Mouse (Mus musculus): ENCODE data around the gene Bzw1. TPM values are rescaled to one million over a fixed set of nuclear protein-coding genes. Genes with fewer than 3 reads are reported as not detected.
A peak's percentile ranks its signal among the peaks of the same experiment; 100 is the strongest.

Gene Bzw1
- polyA plus RNA-seq, 2 experiments, result 38.3 to 153 TPM

DNA sequence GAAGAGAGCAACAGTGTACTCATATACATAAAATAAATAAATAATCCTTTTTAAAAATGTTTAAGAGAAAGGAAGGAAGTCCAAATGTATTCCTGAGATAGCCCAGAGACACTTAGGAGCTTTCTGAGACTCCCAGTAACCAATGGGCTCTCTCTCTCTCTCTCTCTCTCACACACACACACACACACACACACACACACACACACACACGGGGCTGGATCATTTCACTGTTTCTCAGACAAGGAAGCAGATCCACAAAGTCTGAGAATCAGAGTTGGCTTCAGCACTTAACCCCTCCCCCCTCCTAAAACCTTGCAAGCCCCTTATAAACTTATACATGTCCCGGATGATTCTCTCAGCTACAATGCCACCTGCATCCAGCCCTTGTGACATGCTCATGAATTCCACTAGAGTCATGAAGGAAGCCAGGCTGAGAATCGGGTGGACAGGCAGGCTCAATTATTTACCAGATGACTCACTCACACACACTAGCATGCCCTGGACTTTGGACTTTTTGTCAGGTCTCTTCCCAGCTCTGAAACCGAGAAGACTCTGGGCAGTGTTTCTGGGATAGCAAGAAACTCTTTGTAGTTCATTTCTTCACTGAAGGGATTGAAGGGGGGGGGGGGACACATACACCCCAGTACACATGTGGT, 39.3 kb upstream of the Bzw1 start:
- peak; percentile 17 to 25 (median 17) for DNase-seq (ENCODE audit: low read depth in 3 of 3, low spot score in 3 of 3)
- no peak overlapping the region for H3K4me2 ChIP-seq (ENCODE audit: low read depth)
- no peak overlapping the region for H3K9ac ChIP-seq (replicated peaks)
- 40% methylated on average over 4 of the region's 4 CpGs for WGBS (ENCODE audit: insufficient replicate concordance)
- TF ChIP-seq EP300 (IDR thresholded peaks at IDR 0.05; ENCODE audit: low read depth) (no peak), CTCF (IDR thresholded peaks at IDR 0.05; ENCODE audit: low read depth) (no peak)
- no peaks in the 10 kb centered on the region for H3K9me3 ChIP-seq (ENCODE audit: control insufficient read depth, low read length)
- H3K27ac ChIP-seq, result no peak overlapping the region
- no peaks in the 10 kb centered on the region for H3K36me3 ChIP-seq (replicated peaks; ENCODE audit: control insufficient read depth, insufficient read depth, low read depth)
- peak; percentile 51; the same call in 1 of the 2 replicates for ATAC-seq (ENCODE audit: insufficient read depth)
- no peak overlapping the region for H3K4me3 ChIP-seq (ENCODE audit: insufficient read depth in 1 of 2, low read depth in 2 of 2, low read length in 2 of 2)
- H3K27me3 ChIP-seq (ENCODE audit: control insufficient read depth, insufficient read depth, low read length), result no peaks in the 10 kb centered on the region
- peaks cover 0 to 2% of the 10 kb centered on the region in 2 experiments; a peak in 2 of 4 replicates for H3K4me1 ChIP-seq (replicated peaks; ENCODE audit: control insufficient read depth in 2 of 2, insufficient read depth in 2 of 2, low read length in 1 of 2)

DNA sequence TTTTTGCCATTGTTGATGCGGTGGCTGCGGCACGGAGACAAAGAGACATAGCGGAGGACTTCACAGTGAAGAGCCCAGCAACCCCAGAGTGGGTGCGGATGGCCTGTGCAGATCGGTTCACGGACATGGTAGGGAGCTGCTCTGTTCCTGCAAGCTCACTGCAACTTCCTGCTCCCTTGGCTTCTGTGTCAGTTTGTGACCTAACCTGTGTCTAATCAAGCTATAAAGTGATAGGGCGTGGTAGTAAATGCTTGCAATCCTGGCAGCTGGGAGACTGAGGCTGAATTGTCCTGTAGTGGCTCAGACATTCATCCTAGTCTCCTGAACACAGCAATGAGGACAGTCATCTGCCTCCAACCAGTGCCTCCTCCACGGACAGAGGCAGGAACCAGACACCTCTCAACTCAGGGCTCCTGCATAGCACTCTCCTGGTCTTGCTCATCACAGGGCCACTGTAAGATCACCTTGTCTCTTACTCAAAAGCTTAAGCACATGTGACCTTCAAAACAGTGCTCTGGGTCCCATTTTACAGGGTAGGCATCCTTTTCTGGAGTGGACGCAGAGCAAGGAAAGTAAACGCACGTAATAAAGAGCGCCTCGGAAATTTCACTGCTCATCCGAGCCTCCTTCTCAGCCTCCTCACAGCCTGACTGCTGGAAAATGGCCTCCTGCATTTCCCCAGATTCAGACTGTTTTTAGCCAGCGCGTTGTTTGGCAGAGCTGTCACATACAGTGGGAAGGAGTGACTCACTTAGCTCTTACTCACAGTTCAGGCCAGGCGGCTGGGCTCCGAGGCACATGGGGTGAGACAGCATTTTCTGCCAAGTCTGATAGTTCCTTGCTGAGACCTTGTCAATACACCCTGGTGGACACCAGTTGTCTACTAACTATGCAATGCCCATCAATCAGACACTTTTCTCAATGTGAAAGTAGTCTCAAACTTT, 33.5 kb upstream of the Bzw1 start:
- Histone ChIP-seq H3K36me3 (replicated peaks; ENCODE audit: control insufficient read depth, insufficient read depth, low read depth) (no peaks in the 10 kb centered on the region), H3K9ac (replicated peaks) (no peak overlapping the region), H3K4me3 (ENCODE audit: insufficient read depth in 1 of 2, low read depth in 2 of 2, low read length in 2 of 2) (no peak overlapping the region), H3K27ac (no peak overlapping the region), H3K27me3 (ENCODE audit: control insufficient read depth, insufficient read depth, low read length) (no peaks in the 10 kb centered on the region), H3K9me3 (ENCODE audit: control insufficient read depth, low read length) (no peaks in the 10 kb centered on the region), H3K4me1 (replicated peaks; ENCODE audit: control insufficient read depth in 2 of 2, insufficient read depth in 2 of 2, low read length in 1 of 2) (no peaks in the 10 kb centered on the region), H3K4me2 (ENCODE audit: low read depth) (no peak overlapping the region)
- no peak for TF ChIP-seq EP300 (IDR thresholded peaks at IDR 0.05; ENCODE audit: low read depth)
- no peak for TF ChIP-seq CTCF (IDR thresholded peaks at IDR 0.05; ENCODE audit: low read depth)
- ATAC-seq (ENCODE audit: insufficient read depth) (no peak), DNase-seq (ENCODE audit: low read depth in 3 of 3, low spot score in 3 of 3) (peak in 1 of 3 experiments; percentile 14)
- 68% methylated on average over 19 of the region's 19 CpGs for WGBS (ENCODE audit: insufficient replicate concordance)

DNA sequence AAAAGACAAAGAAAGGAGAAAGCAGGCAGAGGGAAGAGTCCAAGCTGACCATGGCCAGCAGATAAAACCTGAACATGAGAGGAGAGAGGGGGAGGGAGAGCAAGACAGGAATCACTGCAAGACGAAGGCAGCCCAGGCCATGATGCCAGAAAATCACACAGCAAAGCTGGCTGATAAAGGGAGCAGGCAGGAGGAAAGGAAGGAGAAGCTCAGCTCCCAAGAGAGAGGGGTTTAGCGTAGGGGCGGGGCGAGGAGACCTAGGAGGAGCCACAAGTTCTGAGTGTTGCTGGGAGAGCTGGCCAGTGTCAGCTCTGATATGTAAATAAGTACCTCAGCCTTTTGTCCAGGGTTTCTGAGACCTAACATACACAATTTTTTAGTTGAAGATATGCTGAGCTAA, 30.4 kb upstream of the Bzw1 start:
- Histone ChIP-seq H3K9ac (replicated peaks) (no peak overlapping the region), H3K27me3 (ENCODE audit: control insufficient read depth, insufficient read depth, low read length) (no peaks in the 10 kb centered on the region), H3K4me3 (ENCODE audit: insufficient read depth in 1 of 2, low read depth in 2 of 2, low read length in 2 of 2) (no peak overlapping the region), H3K36me3 (replicated peaks; ENCODE audit: control insufficient read depth, insufficient read depth, low read depth) (no peaks in the 10 kb centered on the region), H3K9me3 (ENCODE audit: control insufficient read depth, low read length) (no peaks in the 10 kb centered on the region), H3K4me1 (replicated peaks; ENCODE audit: control insufficient read depth in 2 of 2, insufficient read depth in 2 of 2, low read length in 1 of 2) (no peaks in the 10 kb centered on the region), H3K27ac (no peak overlapping the region), H3K4me2 (ENCODE audit: low read depth) (no peak overlapping the region)
- DNase-seq (ENCODE audit: low read depth in 3 of 3, low spot score in 3 of 3), result no peak
- no peak for TF ChIP-seq CTCF (IDR thresholded peaks at IDR 0.05; ENCODE audit: low read depth)
- no peak for TF ChIP-seq EP300 (IDR thresholded peaks at IDR 0.05; ENCODE audit: low read depth)
- 36% methylated on average over 4 of the region's 4 CpGs for WGBS (ENCODE audit: insufficient replicate concordance)
- no peak for ATAC-seq (ENCODE audit: insufficient read depth)

DNA sequence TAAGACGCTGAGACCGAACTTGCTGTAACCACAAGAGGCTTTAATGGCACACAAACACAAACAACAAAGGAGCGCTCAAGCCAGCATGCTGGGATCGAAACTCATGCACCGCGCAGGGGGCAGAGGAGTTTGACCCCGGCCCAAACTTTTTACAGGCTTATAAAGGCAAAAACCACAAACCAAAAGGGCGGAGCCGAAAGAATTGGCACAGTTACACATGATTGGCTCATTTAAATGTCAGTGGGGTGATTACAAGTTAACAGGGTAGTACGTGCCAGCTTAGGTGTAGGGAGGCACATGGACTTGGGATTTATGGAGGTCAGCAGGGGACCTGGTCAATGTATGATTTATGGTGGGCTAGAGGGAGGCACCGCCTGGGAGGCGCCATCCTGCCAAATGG, 28.1 kb upstream of the Bzw1 start:
- 81% methylated on average over 12 of the region's 12 CpGs for WGBS (ENCODE audit: insufficient replicate concordance)
- Histone ChIP-seq H3K4me1 (replicated peaks; ENCODE audit: control insufficient read depth in 2 of 2, insufficient read depth in 2 of 2, low read length in 1 of 2) (no peaks in the 10 kb centered on the region), H3K36me3 (replicated peaks; ENCODE audit: control insufficient read depth, insufficient read depth, low read depth) (no peaks in the 10 kb centered on the region), H3K4me2 (ENCODE audit: low read depth) (no peak overlapping the region), H3K4me3 (ENCODE audit: insufficient read depth in 1 of 2, low read depth in 2 of 2, low read length in 2 of 2) (no peak overlapping the region), H3K27me3 (ENCODE audit: control insufficient read depth, insufficient read depth, low read length) (no peaks in the 10 kb centered on the region), H3K9me3 (ENCODE audit: control insufficient read depth, low read length) (no peaks in the 10 kb centered on the region), H3K9ac (replicated peaks) (no peak overlapping the region), H3K27ac (no peak overlapping the region)
- no peak for DNase-seq (ENCODE audit: low read depth in 3 of 3, low spot score in 3 of 3)
- TF ChIP-seq CTCF (IDR thresholded peaks at IDR 0.05; ENCODE audit: low read depth) (no peak), EP300 (IDR thresholded peaks at IDR 0.05; ENCODE audit: low read depth) (no peak)
- no peak for ATAC-seq (ENCODE audit: insufficient read depth)

DNA sequence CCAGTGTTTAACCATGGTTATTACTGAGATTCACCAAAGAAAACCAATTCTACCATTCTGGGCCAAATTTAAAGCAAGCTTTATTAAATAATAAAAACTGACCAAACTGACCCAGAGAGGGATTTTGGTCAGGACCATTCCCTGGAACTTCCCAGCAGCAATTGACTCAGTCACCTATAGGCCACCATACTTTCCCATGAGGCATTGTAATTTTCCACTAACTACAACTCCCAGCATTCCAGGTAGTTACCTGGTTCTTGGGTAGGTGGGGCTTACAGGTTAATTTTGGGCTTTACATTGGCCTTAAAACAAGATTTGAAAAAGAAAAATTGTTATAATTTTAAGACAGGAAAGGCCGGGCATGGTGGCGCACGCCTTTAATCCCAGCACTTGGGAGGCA, 26.9 kb upstream of the Bzw1 start:
- Histone ChIP-seq H3K4me3 (ENCODE audit: insufficient read depth in 1 of 2, low read depth in 2 of 2, low read length in 2 of 2) (no peak overlapping the region), H3K4me2 (ENCODE audit: low read depth) (no peak overlapping the region), H3K27ac (no peak overlapping the region), H3K27me3 (ENCODE audit: control insufficient read depth, insufficient read depth, low read length) (no peaks in the 10 kb centered on the region), H3K9ac (replicated peaks) (no peak overlapping the region), H3K4me1 (replicated peaks; ENCODE audit: control insufficient read depth in 2 of 2, insufficient read depth in 2 of 2, low read length in 1 of 2) (no peaks in the 10 kb centered on the region), H3K9me3 (ENCODE audit: control insufficient read depth, low read length) (no peaks in the 10 kb centered on the region), H3K36me3 (replicated peaks; ENCODE audit: control insufficient read depth, insufficient read depth, low read depth) (no peaks in the 10 kb centered on the region)
- TF ChIP-seq CTCF (IDR thresholded peaks at IDR 0.05; ENCODE audit: low read depth) (no peak), EP300 (IDR thresholded peaks at IDR 0.05; ENCODE audit: low read depth) (no peak)
- ATAC-seq (ENCODE audit: insufficient read depth) (no peak), DNase-seq (ENCODE audit: low read depth in 3 of 3, low spot score in 3 of 3) (no peak)
- WGBS (ENCODE audit: insufficient replicate concordance), result 89% methylated on average over 3 of the region's 3 CpGs
